Mouse (Mus musculus) gastrocnemius, adult 18-20 months (tissue): ENCODE results near the gene Ccdc32. TPM values are rescaled to one million over a fixed set of nuclear protein-coding genes. Genes with fewer than 3 reads are reported as not detected.
"Not testable (repeated sequence)": the region's sequence is repeated elsewhere in the genome, so short reads cannot be mapped to it uniquely, and the experiment has no call there.

Experiments used
- DNase-seq: peaks from one replicate; pipeline ENCODE4 v3.0.0; 2021; ENCODE audit warnings: low spot score
- total RNA-seq, 2 experiments: library from RNA; stranded (reverse); gene quantifications; 2 replicates each; pipeline ENCODE4 v1.2.3; 2021

Ccdc32 gene
- total RNA-seq, 2 experiments from 2014 or later: 3.6 to 3.9 TPM

- DNase-seq: not testable (repeated sequence)
Observed at GRCm38 (mm10) chr2:119016312-119016711, 12.9 kb downstream of the Ccdc32 start.

- peak; percentile 78 for DNase-seq
Observed at GRCm38 (mm10) chr2:119015604-119016180, 13.5 kb downstream of the Ccdc32 start.

- DNase-seq: no peak
Observed at GRCm38 (mm10) chr2:119014989-119015388, 14.2 kb downstream of the Ccdc32 start.

GRCm38 (mm10) chr2:119009376-119009775 is 19.8 kb downstream of the Ccdc32 start:
- no peak for DNase-seq

GRCm38 (mm10) chr2:119006886-119007285 is 22.3 kb downstream of the Ccdc32 start:
- DNase-seq: no peak

GRCm38 (mm10) chr2:118999025-118999639 is 30.1 kb downstream of the Ccdc32 start:
- no peak for DNase-seq

GRCm38 (mm10) chr2:118998115-118998866 is 30.9 kb downstream of the Ccdc32 start:
- DNase-seq: no peak

- DNase-seq: no peak
Observed at GRCm38 (mm10) chr2:118996798-118997105, 32.4 kb downstream of the Ccdc32 start.

GRCm38 (mm10) chr2:118995919-118996797 is 33.0 kb downstream of the Ccdc32 start:
- no peak for DNase-seq

- no peak for DNase-seq
Observed at GRCm38 (mm10) chr2:118995490-118995889, 33.7 kb downstream of the Ccdc32 start.

GRCm38 (mm10) chr2:118983812-118984211 is 45.4 kb downstream of the Ccdc32 start:
- no peak for DNase-seq

- no peak for DNase-seq
Observed at GRCm38 (mm10) chr2:118980841-118981240, 48.4 kb downstream of the Ccdc32 start.

GRCm38 (mm10) chr2:118978064-118978463 is 51.1 kb downstream of the Ccdc32 start:
- no peak for DNase-seq

- DNase-seq: no peak
Observed at GRCm38 (mm10) chr2:118976941-118977340, 52.3 kb downstream of the Ccdc32 start.

GRCm38 (mm10) chr2:118976282-118976929 is 52.8 kb downstream of the Ccdc32 start:
- peak; percentile 88 for DNase-seq

GRCm38 (mm10) chr2:118975855-118976254 is 53.3 kb downstream of the Ccdc32 start:
- peak; percentile 2 for DNase-seq

- DNase-seq: peak; percentile 85
Observed at GRCm38 (mm10) chr2:118972687-118973376, 56.4 kb downstream of the Ccdc32 start.

GRCm38 (mm10) chr2:118972048-118972447 is 57.1 kb downstream of the Ccdc32 start:
- DNase-seq: no peak

GRCm38 (mm10) chr2:118969585-118970147 is 59.5 kb downstream of the Ccdc32 start:
- no peak for DNase-seq
